Mouse (Mus musculus): ENCODE results near the gene Ofcc1.

The Ofcc1 gene

GRCm38 (mm10) chr13:40361288-40361687 is at the start of gene Ofcc1:
Gene Ofcc1 (minus strand): TSS chr13:40361450.
- no peak for DNase-seq (ENCODE audit: low spot score)

GRCm38 (mm10) chr13:40390120-40390519 is 28.9 kb upstream of the Ofcc1 start:
- no peak for DNase-seq (ENCODE audit: low spot score)

GRCm38 (mm10) chr13:40387446-40387845 is 26.2 kb upstream of the Ofcc1 start:
- no peak for DNase-seq (ENCODE audit: low spot score)

DNA sequence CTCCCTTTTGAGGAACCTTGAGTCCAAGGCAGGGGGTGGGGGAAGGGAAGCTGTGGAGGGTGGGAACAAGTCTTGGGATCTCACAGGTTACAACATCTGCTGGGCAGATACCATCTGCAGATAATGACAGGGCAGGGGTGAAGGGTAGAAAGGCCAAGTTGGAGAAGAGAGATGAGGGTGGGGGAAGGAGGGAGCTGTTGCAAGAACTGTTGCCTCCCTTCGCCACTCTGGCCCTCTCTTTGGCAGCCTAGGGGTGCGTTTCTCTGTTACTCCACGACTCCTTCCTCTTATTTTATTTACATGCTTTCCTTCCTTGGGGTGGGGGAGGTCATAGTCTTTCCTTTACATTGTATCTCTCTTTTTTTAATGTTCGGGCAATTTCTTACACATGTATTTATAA is 23.7 kb upstream of the Ofcc1 start:
- no peak for DNase-seq (ENCODE audit: low spot score)

- DNase-seq (ENCODE audit: low spot score): no peak
Observed at GRCm38 (mm10) chr13:40376773-40377172, 15.5 kb upstream of the Ofcc1 start.

- no peak for DNase-seq (ENCODE audit: low spot score)
Observed at GRCm38 (mm10) chr13:40366762-40367161, 5.5 kb upstream of the Ofcc1 start.

DNA sequence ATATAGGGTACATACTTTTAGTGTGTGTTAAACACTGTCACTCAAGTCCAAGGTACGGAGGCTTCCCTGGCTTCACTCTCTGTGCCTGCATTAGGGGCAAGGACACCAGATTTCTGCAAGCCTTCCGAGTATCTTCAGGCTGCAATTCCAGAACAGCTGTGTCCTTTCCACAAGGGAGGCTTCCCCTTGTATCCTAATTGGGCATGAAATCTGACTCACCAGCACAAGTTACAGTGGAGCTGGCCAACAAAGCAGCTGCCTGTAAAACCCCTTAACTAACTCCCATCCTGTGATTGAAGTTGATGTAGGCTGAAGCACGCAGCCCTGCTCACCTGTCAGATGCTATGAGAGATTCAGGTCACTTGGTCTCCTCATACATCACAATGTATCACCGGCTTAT is 3.6 kb upstream of the Ofcc1 start:
- no peak for DNase-seq (ENCODE audit: low spot score)

- DNase-seq (ENCODE audit: low spot score): no peak
Observed at GRCm38 (mm10) chr13:40360692-40361091, 558 bp downstream of the Ofcc1 start.

DNA sequence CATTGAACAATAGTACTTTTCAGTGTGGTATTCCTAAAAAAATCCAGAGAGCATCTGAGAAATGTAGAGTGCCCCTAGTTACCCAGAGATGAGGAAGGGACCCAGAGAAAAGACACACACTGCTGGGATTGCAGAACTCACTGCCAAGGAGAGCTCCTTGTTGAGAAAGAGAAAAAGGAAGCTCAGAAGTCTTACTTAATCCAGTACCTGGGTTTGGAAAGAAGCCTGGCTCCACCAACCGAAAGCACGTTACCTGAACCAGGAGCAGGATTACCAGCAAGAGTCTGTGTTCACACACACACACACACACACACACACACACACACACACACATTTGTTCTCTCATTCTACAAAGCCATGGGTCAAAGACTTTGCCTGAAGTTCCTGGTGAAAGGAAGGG is 14.2 kb downstream of the Ofcc1 start:
- DNase-seq (ENCODE audit: low spot score): no peak

- no peak for DNase-seq (ENCODE audit: low spot score)
Observed at GRCm38 (mm10) chr13:40323301-40323700, 37.9 kb downstream of the Ofcc1 start.

DNA sequence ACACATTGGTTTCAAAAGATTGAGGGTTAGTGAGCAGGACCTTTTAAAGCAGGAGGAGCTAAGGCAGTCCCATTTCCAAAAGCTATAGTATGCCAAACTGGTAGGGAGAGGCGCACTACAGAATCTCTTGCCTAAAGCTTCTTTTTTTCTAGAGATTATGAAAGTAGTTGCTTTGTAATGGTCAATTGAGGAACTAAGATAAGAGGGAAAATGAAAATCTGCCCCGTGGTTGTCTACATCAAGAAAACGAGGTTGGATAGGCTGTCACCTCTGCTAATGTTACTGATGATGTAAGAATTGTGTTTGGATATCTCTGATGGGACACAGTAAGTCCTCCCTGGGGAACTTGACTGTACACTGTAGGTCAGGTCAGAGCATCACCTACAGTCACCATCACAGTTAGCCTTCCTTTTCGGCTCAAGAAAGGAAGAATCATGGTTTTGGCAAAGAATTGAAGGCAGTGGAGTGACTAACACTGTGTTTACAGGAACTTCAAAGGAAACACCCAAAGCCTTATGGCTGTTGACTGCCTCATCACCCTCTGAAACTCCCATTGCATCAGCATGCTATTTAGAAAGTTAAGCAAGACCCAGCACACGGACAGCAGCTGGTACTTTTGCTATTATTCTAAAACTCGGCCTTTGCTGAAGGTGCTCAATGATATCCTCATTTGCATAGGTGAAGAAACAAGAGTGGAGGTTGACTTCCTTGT is 40.3 kb downstream of the Ofcc1 start:
- no peak for DNase-seq (ENCODE audit: low spot score)

DNA sequence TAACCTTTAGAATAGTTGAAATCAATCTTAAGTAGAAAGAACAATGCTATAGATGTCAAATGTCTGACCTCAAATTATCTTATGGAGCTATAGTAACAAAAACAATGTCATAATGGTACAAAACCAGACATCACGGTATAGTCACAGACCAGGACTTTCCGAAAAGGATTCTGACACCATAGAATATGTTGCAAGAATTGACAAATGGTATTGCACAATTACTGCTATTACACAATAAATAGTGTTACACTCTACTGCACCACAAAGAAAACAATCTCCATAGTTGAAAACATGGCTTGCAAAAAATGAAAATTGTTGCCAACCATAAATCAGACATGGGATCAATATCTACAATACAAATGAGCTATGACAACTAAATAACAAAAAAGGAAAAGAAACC is 43.5 kb downstream of the Ofcc1 start:
- DNase-seq (ENCODE audit: low spot score): no peak

GRCm38 (mm10) chr13:40315158-40315792 is 46.0 kb downstream of the Ofcc1 start:
- no peak for DNase-seq (ENCODE audit: low spot score)

DNA sequence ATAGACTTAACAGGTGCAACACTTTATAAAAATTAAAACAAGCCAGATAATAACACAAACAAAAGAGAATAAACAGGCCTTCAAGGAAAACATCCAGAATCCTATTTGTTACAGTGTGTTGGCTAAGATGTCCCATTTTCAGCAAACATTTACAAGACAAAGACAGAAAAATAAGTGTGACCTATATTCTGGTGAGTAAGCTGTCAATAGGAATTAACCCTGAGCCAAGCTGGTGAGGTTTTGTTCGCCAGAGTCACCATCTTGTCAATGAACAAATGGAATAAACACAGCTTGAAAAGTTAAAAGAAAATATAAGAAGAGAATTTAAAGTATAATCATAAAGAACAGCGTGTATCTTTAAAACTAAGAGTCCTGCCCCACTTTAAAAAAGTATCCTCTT is 68.4 kb downstream of the Ofcc1 start:
- no peak for DNase-seq (ENCODE audit: low spot score)

DNA sequence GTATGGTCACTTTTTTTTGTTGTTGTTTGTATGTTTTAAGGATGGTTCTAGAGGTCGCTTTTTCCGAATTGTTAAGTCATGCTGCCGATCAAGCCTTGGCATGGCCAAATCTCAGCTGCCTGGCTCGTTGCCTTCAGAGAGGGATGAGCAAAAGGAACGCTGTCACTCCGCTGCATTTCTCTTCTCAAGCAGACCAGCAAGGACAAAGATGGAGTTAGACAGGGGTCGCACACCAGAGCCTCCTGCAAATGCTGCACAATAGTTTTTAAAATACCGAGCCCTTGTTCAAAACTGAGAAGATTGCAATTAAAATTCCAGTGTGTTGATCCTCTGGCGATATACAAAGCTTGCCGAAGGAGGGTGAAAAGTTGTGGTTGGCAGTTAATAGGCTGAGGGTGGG is 70.4 kb downstream of the Ofcc1 start:
- no peak for DNase-seq (ENCODE audit: low spot score)

GRCm38 (mm10) chr13:40288650-40289049 is 72.6 kb downstream of the Ofcc1 start:
- no peak for DNase-seq (ENCODE audit: low spot score)

GRCm38 (mm10) chr13:40287266-40288002 is 73.8 kb downstream of the Ofcc1 start:
- no peak for DNase-seq (ENCODE audit: low spot score)

GRCm38 (mm10) chr13:40285234-40285791 is 75.9 kb downstream of the Ofcc1 start:
- DNase-seq (ENCODE audit: low spot score): no peak

- no peak for DNase-seq (ENCODE audit: low spot score)
Observed at GRCm38 (mm10) chr13:40280616-40281015, 80.6 kb downstream of the Ofcc1 start.

DNA sequence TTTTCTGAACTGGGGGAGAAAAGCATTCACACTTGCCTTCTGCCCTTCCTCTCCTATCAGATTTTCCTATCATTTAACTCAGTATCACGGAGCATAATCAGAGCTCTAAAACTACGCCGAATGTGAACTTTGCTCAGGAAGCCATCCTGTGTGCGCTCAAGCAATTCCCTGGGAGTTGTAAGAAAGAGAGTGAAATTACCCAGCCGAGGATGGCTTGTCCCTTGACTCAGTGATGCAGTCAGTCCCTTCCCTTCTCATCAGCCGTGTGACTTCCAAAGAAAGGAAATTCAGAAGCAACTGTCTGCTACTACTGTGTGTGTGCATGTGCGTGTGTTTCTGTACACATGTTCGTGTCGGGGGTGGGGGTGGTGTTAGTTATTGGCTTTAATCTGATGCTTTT is 93.7 kb downstream of the Ofcc1 start:
- DNase-seq (ENCODE audit: low spot score): no peak

DNA sequence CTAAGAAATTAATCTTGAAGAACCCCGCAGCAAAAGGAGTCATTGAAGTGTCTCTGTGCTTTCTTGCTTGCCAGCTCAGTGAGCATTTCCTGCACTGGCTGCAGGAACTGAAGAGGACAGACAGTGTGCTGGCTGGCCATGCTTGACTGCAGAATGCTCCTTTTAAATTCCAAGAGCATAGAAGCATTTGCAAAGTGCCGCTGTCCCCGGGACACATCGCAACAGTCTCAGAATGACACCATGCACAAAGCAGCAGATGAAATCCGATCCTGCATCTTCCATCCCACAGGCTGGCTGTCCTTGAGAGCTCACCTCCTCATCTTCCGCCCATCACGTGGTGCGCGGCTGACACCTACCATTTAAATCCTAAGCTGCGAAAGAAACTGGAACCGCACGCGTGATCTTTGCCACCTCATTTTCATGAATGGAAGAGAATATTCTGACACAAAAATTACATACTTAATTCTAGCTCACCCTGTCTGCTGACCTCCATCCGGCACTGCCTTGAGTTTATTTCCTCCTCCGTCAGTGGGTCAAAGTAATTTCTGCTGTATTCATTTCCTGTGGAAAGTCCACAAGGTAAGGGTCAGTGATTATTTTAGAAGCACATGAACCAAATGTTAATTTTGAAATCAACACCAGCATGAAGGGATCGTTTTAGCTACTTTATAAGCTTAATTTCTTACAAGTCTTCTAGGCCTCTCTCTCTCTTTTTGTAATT is 98.0 kb downstream of the Ofcc1 start:
- DNase-seq (ENCODE audit: low spot score): no peak

GRCm38 (mm10) chr13:40258757-40259156 is 102.5 kb downstream of the Ofcc1 start:
- no peak for DNase-seq (ENCODE audit: low spot score)

Data from ovary, postnatal 10 days (tissue).